Mouse (Mus musculus) neural tube, embryonic 13.5 days (tissue): ENCODE measurements around the gene Pou3f4. TPM values are rescaled to one million over a fixed set of nuclear protein-coding genes. Genes with fewer than 3 reads are reported as not detected.

Source experiments
- ATAC-seq: fragments of 200-750 bp; cut with Nextera tagmentation; 2 replicates; pipeline ENCODE4 v1.8.0; 2017; ENCODE audit warnings: low read depth, mild to moderate bottlenecking, moderate TSS enrichment, moderate library complexity
- H3K27ac ChIP-seq: fragments of 300-500 bp; sonication (generic); replicated peaks from 2 replicates; pipeline ENCODE4 v1.5.1; 2015; ENCODE audit warnings: moderate library complexity, mild to moderate bottlenecking, inconsistent platforms
- H3K27me3 ChIP-seq: fragments of 300-500 bp; sonication (generic); 2 replicates; pipeline ENCODE4 v1.6.1; 2015; ENCODE audit warnings: mild to moderate bottlenecking, inconsistent platforms
- H3K36me3 ChIP-seq: fragments of 300-500 bp; sonication (generic); 2 replicates; pipeline ENCODE4 v1.6.1; 2015; ENCODE audit warnings: mild to moderate bottlenecking, inconsistent platforms
- H3K4me1 ChIP-seq: fragments of 300-500 bp; sonication (generic); replicated peaks from 2 replicates; pipeline ENCODE4 v1.6.1; 2015; ENCODE audit warnings: inconsistent platforms
- H3K4me2 ChIP-seq: fragments of 300-500 bp; sonication (generic); 2 replicates; pipeline ENCODE4 v1.6.1; 2015; ENCODE audit warnings: inconsistent platforms, mild to moderate bottlenecking, moderate library complexity
- H3K4me3 ChIP-seq: fragments of 300-500 bp; sonication (generic); 2 replicates; pipeline ENCODE4 v1.5.1; 2015; ENCODE audit warnings: mild to moderate bottlenecking, inconsistent platforms
- H3K9ac ChIP-seq: fragments of 300-500 bp; sonication (generic); 2 replicates; pipeline ENCODE4 v1.6.1; 2015; ENCODE audit warnings: moderate library complexity, mild to moderate bottlenecking, inconsistent platforms
- H3K9me3 ChIP-seq: fragments of 300-500 bp; sonication (generic); 2 replicates; pipeline ENCODE4 v1.6.1; 2016; ENCODE audit warnings: inconsistent platforms
- WGBS: fragments of 180-500 bp; shearing (Covaris S2); methylation state at CpG from one replicate; pipeline ENCODE4 v1.1.7; 2015; 5-methylcytosine and 5-hydroxymethylcytosine counted together
- polyA plus RNA-seq: library from polyadenylated mRNA; unstranded; fragments of >200 nt; fragmentation: Nextera tagmentation; extraction: Ambion mirVana; gene quantifications from 2 replicates; pipeline ENCODE4 v1.2.1, GENCODE M21; 2015

The Pou3f4 gene
- polyA plus RNA-seq, 1 experiment from 2014 or later, result 10.2 TPM

DNA sequence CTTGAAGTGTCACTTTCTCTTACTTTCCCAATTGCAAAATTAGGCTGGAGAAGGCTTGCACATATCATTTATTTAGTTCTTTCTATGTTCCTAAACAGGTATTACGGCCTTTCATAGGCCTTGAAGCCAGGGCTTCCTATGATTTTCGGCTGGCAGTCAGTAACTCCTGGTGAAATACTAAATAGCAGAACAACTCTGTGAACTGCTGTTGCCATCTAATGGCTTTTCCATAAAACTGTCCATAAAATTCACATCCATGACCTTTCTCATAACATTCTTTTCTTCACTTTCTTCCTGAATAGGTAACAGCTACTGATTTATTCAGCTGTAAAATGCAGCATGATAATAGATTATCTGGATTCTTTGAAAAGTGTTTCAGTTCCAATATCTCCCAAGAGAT, 23.4 kb downstream of the Pou3f4 start:
- H3K36me3 ChIP-seq, result no peaks in the 10 kb centered on the region
- no peaks in the 10 kb centered on the region for H3K9me3 ChIP-seq
- 55% methylated on average over 2 of the region's 2 CpGs for WGBS
- H3K27ac ChIP-seq, result no peak overlapping the region
- H3K4me2 ChIP-seq, result no peak overlapping the region
- no peaks in the 10 kb centered on the region for H3K4me1 ChIP-seq
- no peak for ATAC-seq
- H3K4me3 ChIP-seq, result no peak overlapping the region
- no peak overlapping the region for H3K9ac ChIP-seq
- H3K27me3 ChIP-seq, result no peaks in the 10 kb centered on the region

DNA sequence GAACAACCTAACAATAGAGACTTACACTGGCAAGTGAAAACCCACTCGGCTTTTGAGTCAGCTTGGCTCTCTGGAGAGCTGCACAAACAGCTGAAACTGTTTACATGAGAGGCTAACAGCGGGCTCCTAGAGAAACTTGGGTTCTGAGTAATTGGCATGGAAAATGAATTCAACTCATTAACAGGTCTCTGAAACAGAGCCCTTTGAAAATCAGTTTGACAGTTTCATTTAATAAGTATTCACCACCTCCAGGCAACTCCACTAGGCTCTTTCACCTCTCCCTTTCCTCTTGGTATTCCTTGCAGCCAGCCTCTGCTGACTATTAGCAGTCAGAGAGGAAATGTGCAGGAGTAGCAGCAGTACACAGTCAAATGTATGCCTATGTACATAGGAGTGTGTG, 37.2 kb downstream of the Pou3f4 start:
- H3K27me3 ChIP-seq, result no peaks in the 10 kb centered on the region
- H3K9me3 ChIP-seq, result no peaks in the 10 kb centered on the region
- no peak overlapping the region for H3K27ac ChIP-seq
- no peak overlapping the region for H3K9ac ChIP-seq
- H3K4me3 ChIP-seq, result no peak overlapping the region
- H3K36me3 ChIP-seq, result no peaks in the 10 kb centered on the region
- H3K4me2 ChIP-seq, result no peak overlapping the region
- no peak for ATAC-seq
- H3K4me1 ChIP-seq, result no peaks in the 10 kb centered on the region
- WGBS, result 56% methylated on average over 2 of the region's 2 CpGs
